Mouse (Mus musculus) bone marrow, adult 2 months (tissue): Measurements from ENCODE around the gene Brdt. TPM values are rescaled to one million over a fixed set of nuclear protein-coding genes. Genes with fewer than 3 reads are reported as not detected.

Experiments used
- H3K27ac ChIP-seq: fragments of 200-500 bp; 2 replicates; pipeline ENCODE4 v1.5.1; 2012; ENCODE audit warnings: low read depth, mild to moderate bottlenecking, control low read depth, inconsistent platforms, low read length; ENCODE audit not compliant: control insufficient read depth, poor library complexity, insufficient read depth
- H3K4me1 ChIP-seq: fragments of 200-500 bp; 2 replicates; pipeline ENCODE4 v1.6.1; 2011; ENCODE audit warnings: low read length; ENCODE audit not compliant: control insufficient read depth, insufficient read depth
- H3K4me3 ChIP-seq: fragments of 200-500 bp; replicated peaks from 2 replicates; pipeline ENCODE3; 2011; ENCODE audit warnings: mild to moderate bottlenecking, low read depth, low read length, control low read depth; ENCODE audit not compliant: control insufficient read depth
- CTCF ChIP-seq: fragments of 200-500 bp; IDR thresholded peaks from 2 replicates; pipeline ENCODE4 v1.5.1; 2011; ENCODE audit warnings: low read length, control low read depth; ENCODE audit not compliant: control insufficient read depth, insufficient read depth
- POLR2A ChIP-seq: fragments of 200-500 bp; IDR thresholded peaks from 2 replicates; pipeline ENCODE4 v1.6.1; 2011; ENCODE audit warnings: low read depth, mild to moderate bottlenecking, control low read depth, low read length, borderline replicate concordance; ENCODE audit not compliant: control insufficient read depth
- WGBS: fragments of 180-500 bp; shearing (Covaris S2); methylation state at CpG from one replicate; pipeline ENCODE4 v1.1.7; 2018; 5-methylcytosine and 5-hydroxymethylcytosine counted together
- polyA plus RNA-seq: library from polyadenylated mRNA; stranded (reverse); fragments of >200 nt; gene quantifications from 2 replicates; pipeline ENCODE4 v1.2.4, GENCODE M21; 2011; ENCODE audit warnings: low replicate concordance; ENCODE audit not compliant: missing spikeins, insufficient read depth, insufficient read length

Brdt gene
- polyA plus RNA-seq, 1 experiment = not detected

DNA sequence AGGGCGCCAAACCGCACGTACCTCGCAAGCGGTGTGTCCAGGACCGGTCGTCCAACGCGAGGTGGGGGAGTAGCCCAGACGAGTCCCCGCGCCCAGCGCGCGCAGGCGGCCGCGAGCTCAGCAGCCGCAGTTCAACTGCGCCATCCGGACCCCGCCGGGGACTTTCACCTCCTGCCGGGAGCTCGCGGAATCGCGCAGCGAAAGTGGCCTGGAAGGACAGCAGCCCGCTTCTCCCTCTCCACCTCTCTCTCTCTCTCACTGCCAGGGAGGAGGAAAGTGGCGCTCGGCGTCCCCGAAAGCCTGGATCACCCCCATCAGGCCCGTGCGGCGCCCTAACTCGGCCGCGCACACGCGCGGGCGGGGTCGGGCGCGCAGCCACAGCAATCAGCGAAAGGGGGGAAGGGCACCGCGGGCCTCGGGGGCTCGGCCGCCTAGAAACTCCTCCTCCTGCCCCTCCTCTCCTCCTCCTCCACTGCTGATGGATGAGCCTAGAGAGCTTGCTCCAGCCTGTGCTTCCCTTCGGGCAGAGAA, 41.7 kb upstream of the Brdt start, which contains the start of gene Tgfbr3:
TSS of gene Tgfbr3 (minus strand) at position 396 of the 531 bp plus-strand sequence.
- peak within 1 kb of the TSS; percentile 68 for H3K4me3 ChIP-seq
- H3K27ac ChIP-seq = peak within 1 kb of the TSS; percentile 45; the same call in 1 of the 2 replicates
- under 1% methylated on average over 54 of the region's 54 CpGs for WGBS
- no peak for TF ChIP-seq POLR2A
- no peak for TF ChIP-seq CTCF
- H3K4me1 ChIP-seq = peaks cover 2% of the 10 kb centered on the region

DNA sequence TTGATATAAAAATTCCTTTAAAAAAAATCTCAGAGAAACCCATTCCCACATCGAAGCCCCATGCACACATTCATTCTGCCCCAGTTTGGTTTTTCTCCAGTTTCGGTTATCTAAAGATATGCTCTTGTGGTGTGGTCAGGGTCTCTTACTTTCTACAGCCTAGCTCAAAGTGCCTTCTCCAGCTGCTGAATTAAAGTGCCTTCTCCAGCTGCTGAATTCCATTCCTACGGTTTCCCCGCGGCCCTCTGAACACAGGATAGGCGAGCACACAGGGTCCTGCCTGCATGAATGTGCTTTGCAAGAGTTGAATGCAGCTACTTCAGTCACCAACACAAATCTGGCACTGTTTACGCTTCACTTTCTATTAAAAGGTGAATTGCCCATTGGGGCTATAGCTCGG, 41.0 kb upstream of the Brdt start:
- Histone ChIP-seq H3K27ac (no peak overlapping the region), H3K4me1 (peaks cover 2% of the 10 kb centered on the region), H3K4me3 (no peak overlapping the region)
- 73% methylated on average over 8 of the region's 8 CpGs for WGBS
- TF ChIP-seq POLR2A (no peak), CTCF (no peak)

DNA sequence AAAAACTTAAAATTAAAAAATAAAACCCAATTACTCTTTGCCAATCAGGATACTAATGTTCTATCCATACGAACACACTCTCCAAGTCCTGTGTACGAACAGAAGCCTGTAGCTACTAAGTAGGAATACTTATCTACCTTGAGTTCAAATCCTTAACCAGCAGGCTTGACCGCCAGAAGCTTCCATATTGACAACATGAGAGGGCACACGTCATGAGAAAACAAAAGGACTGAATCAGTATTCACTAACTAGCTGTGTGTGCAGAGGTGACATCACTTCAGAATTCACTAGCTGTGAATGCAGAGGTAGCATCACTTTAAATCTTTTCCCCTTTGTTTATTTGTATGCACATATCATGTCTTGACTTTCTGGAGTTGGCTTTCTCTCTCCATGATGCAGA, 36.9 kb upstream of the Brdt start:
- WGBS = 85% methylated on average over 4 of the region's 4 CpGs
- no peak overlapping the region for H3K4me3 ChIP-seq
- TF ChIP-seq CTCF (no peak), POLR2A (no peak)
- no peaks in the 10 kb centered on the region for H3K4me1 ChIP-seq
- no peak overlapping the region for H3K27ac ChIP-seq

DNA sequence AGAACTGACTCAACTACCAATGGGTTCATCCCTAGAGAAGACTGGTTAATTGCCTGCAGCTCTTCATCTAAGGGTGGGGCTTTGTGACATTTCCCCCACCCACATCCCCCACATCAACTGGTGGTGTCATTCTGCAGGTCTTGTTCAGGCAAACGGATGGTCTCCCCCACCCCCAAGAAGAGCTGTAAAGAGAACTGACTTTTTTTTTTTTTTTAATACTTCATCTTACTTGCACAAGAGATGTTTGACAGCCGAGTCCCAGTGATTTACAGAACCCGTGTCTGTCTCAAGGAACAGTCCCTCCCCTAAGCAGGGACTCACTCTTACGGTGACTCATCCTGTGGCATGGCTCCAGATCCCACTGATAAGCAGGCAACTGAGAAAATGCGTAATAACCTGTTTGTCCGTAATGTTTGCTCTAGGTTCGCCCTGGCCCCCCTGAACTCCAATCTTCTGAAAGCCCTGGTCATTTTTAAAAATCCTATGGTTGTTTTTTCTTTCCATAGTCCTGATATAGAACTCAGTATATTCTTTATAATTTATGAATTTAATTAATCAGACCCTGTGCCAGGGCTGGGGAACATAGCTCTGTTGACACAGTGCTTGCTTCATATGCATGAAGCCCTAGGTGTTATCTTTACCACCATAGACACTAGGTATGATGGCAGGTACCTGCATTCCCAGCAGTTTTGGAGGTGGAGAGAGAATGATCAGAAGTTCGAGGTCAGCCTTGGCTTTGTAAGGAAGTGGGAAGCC, 35.7 kb upstream of the Brdt start:
- H3K4me1 ChIP-seq = no peaks in the 10 kb centered on the region
- H3K27ac ChIP-seq = no peak overlapping the region
- 25% methylated on average over 8 of the region's 8 CpGs for WGBS
- no peak for TF ChIP-seq CTCF
- no peak for TF ChIP-seq POLR2A
- H3K4me3 ChIP-seq = no peak overlapping the region

DNA sequence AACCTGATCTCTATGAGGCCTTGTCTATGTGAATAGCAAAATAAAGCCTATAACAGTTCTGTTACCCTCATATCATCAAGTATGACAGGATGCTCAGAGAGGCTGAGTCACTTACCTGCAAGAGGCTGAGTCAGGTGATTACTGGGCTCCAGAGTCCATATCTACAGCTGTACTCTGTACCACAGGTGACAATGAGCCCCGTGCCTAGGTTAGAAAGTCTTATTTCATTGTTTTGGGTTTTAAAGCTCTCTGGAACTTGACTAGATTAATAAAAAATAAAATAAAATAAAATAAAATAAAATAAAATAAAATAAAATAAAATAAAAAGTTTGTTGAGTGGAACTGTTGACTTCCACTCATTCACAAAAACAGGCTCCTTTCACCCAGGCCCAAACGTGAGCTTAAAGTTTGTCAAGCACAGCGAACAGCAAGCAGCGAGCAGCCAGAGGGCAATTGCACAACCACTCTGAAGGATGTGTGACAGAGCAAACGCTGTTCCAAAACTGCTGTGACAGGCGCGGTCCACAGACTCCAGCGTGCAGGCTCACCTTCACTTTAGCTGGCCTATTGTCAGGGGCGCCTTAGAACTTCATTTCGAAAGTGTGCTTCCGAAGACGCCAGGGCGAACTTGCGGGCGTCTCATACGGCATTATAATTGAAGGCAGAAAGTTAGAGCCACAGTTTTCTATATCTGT, 35.0 kb upstream of the Brdt start:
- Histone ChIP-seq H3K4me3 (no peak overlapping the region), H3K4me1 (no peaks in the 10 kb centered on the region)
- WGBS = 53% methylated on average over 16 of the region's 16 CpGs

DNA sequence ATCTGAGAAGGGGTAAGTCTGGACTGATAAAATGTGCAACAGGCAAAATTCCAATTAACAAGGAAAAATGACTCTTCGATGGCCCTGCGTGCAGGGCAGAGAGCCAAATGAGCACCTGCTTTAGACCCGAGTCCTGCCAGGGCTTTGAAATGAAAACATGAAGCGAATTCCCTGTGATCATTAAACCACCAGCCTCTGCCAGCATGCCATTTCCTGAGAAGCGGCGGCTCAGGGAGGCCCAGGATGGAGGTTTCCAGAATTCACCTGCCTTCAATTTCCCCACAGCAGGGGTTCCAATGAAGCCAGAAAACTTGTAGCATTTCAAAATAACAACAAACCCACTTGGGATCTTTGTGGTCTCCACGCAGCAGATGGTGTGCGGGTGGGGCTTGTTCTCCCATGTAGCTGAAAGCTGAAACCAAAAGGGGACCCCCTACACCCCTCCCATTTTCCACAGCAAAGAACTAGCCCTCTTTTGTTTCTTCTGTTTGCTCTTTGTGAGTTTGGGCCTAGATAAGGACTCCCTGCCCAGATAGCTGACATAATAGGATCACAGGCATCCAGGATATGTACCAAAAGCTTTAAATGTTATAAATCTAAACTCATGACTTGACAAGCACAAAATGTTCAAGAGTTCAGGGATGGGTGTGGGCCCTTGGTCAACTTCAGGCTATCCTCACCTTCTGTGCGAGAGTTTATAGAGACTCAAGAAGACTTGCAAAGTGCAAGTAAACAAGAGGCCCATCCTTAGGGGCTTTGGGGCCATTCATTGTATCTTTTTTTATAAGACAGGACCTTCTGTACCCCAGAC, 34.2 kb upstream of the Brdt start:
- TF ChIP-seq CTCF = no peak
- WGBS = 50% methylated on average over 9 of the region's 9 CpGs
- Histone ChIP-seq H3K4me3 (no peak overlapping the region), H3K4me1 (no peaks in the 10 kb centered on the region), H3K27ac (no peak overlapping the region)

More for the DNA sequence above, 35.0 kb upstream of the Brdt start:
- no peak overlapping the region for H3K27ac ChIP-seq
- no peak for TF ChIP-seq CTCF
- TF ChIP-seq POLR2A = no peak

DNA sequence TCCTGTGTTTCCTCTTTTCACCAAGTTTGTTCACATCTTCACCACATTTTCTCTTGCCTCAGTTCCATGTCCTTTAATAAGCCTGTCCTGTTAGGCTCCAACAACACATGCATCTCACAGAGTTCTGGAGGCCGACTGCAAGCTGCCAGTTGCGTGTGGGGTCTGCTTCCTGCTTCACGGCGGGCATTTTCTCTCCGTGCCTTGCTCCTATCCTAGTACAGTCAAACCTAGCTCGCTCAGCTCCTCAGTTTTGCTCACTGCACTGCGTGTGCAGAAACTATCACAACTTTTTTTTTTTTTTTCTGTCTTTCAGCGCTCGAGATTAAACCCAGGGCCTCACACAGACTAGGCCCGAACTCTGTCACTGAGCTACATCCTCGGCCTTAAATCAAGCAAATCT, 32.1 kb upstream of the Brdt start:
- Histone ChIP-seq H3K4me3 (no peak overlapping the region), H3K27ac (no peak overlapping the region), H3K4me1 (no peaks in the 10 kb centered on the region)
- WGBS = 68% methylated on average over 11 of the region's 11 CpGs
- TF ChIP-seq CTCF (no peak), POLR2A (no peak)

DNA sequence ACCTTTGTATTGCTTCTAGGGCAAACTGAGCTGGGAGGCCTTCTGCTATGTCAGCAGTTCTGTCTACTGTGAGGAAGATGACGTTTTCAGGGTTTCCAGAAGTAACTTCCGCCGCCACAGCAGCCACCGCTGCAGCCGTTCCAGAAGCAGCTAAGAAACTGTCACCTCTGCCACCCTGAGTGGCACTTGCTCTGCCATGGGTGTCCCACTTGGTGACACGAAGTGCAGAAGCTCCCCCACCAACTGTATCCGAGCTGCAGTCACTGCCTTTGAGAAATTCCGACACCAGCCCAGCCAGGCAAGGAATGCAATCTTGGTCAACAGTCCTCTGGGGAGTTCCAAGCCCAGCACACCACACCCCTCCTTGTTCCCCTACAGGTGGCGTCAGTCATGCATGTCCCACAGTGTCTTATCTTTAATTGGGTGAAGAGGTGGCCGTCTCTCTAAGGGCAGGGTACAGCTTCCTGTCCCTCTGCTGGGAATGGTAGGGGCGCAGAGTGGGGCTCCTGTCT, 27.6 kb upstream of the Brdt start:
- no peak overlapping the region for H3K27ac ChIP-seq

More for the DNA sequence above, 27.6 kb upstream of the Brdt start:
- H3K4me1 ChIP-seq = no peaks in the 10 kb centered on the region
- 29% methylated on average over 11 of the region's 11 CpGs for WGBS
- H3K4me3 ChIP-seq = no peak overlapping the region
- no peak for TF ChIP-seq CTCF
- TF ChIP-seq POLR2A = no peak
